Mouse (Mus musculus) heart, postnatal 25 days (tissue): ENCODE measurements around the gene Snrnp35. TPM values are rescaled to one million over a fixed set of nuclear protein-coding genes. Genes with fewer than 3 reads are reported as not detected.
"Not testable (repeated sequence)": the region's sequence is repeated elsewhere in the genome, so short reads cannot be mapped to it uniquely, and the experiment has no call there.

Experiments used
- DNase-seq: peaks from one replicate; pipeline ENCODE4 v3.0.0; 2022; ENCODE audit warnings: low spot score
- intact Hi-C: fragments of 180-260 bp; cut with DNase I; formaldehyde crosslinking; loops from one replicate; pipeline ENCODE4 v1.15.1; 2025
- total RNA-seq, 2 experiments: library from RNA; stranded (reverse); gene quantifications; 2 replicates each; pipeline ENCODE4 v1.2.3; 2021

Snrnp35 gene
- total RNA-seq, 2 experiments from 2014 or later: 10.0 to 12.7 TPM

- DNase-seq, intact Hi-C loops: not testable (repeated sequence)
These were observed 22.0 kb upstream of the Snrnp35 start for GRCm38 (mm10) chr5:124460922-124461321.

GRCm38 (mm10) chr5:124462297-124463025 is 20.5 kb upstream of the Snrnp35 start:
- DNase-seq: no peak
- intact Hi-C loops: no loop called here

GRCm38 (mm10) chr5:124463462-124463861 is 19.5 kb upstream of the Snrnp35 start:
- DNase-seq: no peak
- intact Hi-C loops: no loop called here

- intact Hi-C loops: no loop called here
- no peak for DNase-seq
These were observed 18.0 kb upstream of the Snrnp35 start for GRCm38 (mm10) chr5:124464905-124465304.

- DNase-seq: no peak
- intact Hi-C loops: no loop called here
These were observed 15.2 kb upstream of the Snrnp35 start for GRCm38 (mm10) chr5:124467766-124468165.

- DNase-seq: no peak
- intact Hi-C loops: no loop called here
These were observed 14.6 kb upstream of the Snrnp35 start for GRCm38 (mm10) chr5:124468365-124468764.

- intact Hi-C loops: no loop called here
- DNase-seq: no peak
These were observed 13.4 kb upstream of the Snrnp35 start for GRCm38 (mm10) chr5:124469486-124469885.

- intact Hi-C loops: no loop called here
- no peak for DNase-seq
These were observed 12.3 kb upstream of the Snrnp35 start for GRCm38 (mm10) chr5:124470591-124471171.

- no peak for DNase-seq
- intact Hi-C loops: loop anchor here (5.0 kb wide), 1 partner anchor 42 kb away; the partner anchor contains the start of gene Kmt5a
These were observed 4.1 kb upstream of the Snrnp35 start for GRCm38 (mm10) chr5:124478873-124479204.

GRCm38 (mm10) chr5:124480119-124480518 is 2.8 kb upstream of the Snrnp35 start:
- intact Hi-C loops: loop anchor here (5.0 kb wide), 2 partner anchors 33 to 57 kb away; no protein-coding TSS in a partner anchor
- DNase-seq: no peak

- intact Hi-C loops: loop anchor here (5.0 kb wide), 2 partner anchors 34 to 56 kb away; no protein-coding TSS in a partner anchor
- DNase-seq: no peak
These were observed 1.2 kb upstream of the Snrnp35 start for GRCm38 (mm10) chr5:124481714-124482113.

GRCm38 (mm10) chr5:124482436-124482965 is 433 bp upstream of the Snrnp35 start:
- intact Hi-C loops: loop anchor here (5.0 kb wide), 2 partner anchors 35 to 55 kb away; no protein-coding TSS in a partner anchor
- DNase-seq: no peak

GRCm38 (mm10) chr5:124483655-124484396 is 892 bp downstream of the Snrnp35 start:
- DNase-seq: no peak
- intact Hi-C loops: loop anchor here (5.0 kb wide), 2 partner anchors 37 to 53 kb away; no protein-coding TSS in a partner anchor

- intact Hi-C loops: no loop called here
- DNase-seq: no peak
These were observed 2.7 kb downstream of the Snrnp35 start for GRCm38 (mm10) chr5:124485654-124486053.

- no peak for DNase-seq
- intact Hi-C loops: no loop called here
These were observed 6.0 kb downstream of the Snrnp35 start for GRCm38 (mm10) chr5:124488885-124489284.

- intact Hi-C loops: no loop called here
- no peak for DNase-seq
These were observed 8.8 kb downstream of the Snrnp35 start for GRCm38 (mm10) chr5:124491732-124492131.

GRCm38 (mm10) chr5:124492618-124493017 is 9.7 kb downstream of the Snrnp35 start:
- intact Hi-C loops: no loop called here
- DNase-seq: no peak

GRCm38 (mm10) chr5:124493455-124493854 is 10.5 kb downstream of the Snrnp35 start:
- intact Hi-C loops: no loop called here
- DNase-seq: no peak

GRCm38 (mm10) chr5:124495547-124495946 is 12.6 kb downstream of the Snrnp35 start:
- intact Hi-C loops: no loop called here
- no peak for DNase-seq
